Mouse (Mus musculus) hindbrain, embryonic 16.5 days (tissue): ENCODE data around the gene Ackr4. TPM values are rescaled to one million over a fixed set of nuclear protein-coding genes. Genes with fewer than 3 reads are reported as not detected.

Source experiments
- ATAC-seq: fragments of 200-750 bp; cut with Nextera tagmentation; 2 replicates; pipeline ENCODE4 v1.8.0; 2017; ENCODE audit warnings: moderate TSS enrichment, moderate library complexity
- H3K27ac ChIP-seq: fragments of 300-500 bp; sonication (generic); 2 replicates; pipeline ENCODE4 v1.5.1; 2014; ENCODE audit warnings: low read depth, mild to moderate bottlenecking, control low read depth, low read length, moderate library complexity
- H3K27me3 ChIP-seq: fragments of 300-500 bp; sonication (generic); replicated peaks from 2 replicates; pipeline ENCODE4 v1.6.1; 2014; ENCODE audit warnings: low read length; ENCODE audit not compliant: control insufficient read depth, insufficient read depth
- H3K36me3 ChIP-seq: fragments of 300-500 bp; sonication (generic); 2 replicates; pipeline ENCODE4 v1.6.1; 2014; ENCODE audit warnings: mild to moderate bottlenecking, low read length, moderate library complexity, mixed read lengths; ENCODE audit not compliant: control insufficient read depth, insufficient read depth
- H3K4me1 ChIP-seq: fragments of 300-500 bp; sonication (generic); 2 replicates; pipeline ENCODE4 v1.6.1; 2014; ENCODE audit warnings: low read depth, low read length; ENCODE audit not compliant: control insufficient read depth, insufficient read depth
- H3K4me2 ChIP-seq: fragments of 300-500 bp; sonication (generic); 2 replicates; pipeline ENCODE4 v1.6.1; 2014; ENCODE audit warnings: mild to moderate bottlenecking, low read length, control low read depth, moderate library complexity
- H3K4me3 ChIP-seq: fragments of 300-500 bp; sonication (generic); 2 replicates; pipeline ENCODE4 v1.5.1; 2014; ENCODE audit warnings: mild to moderate bottlenecking, low read length, control low read depth, moderate library complexity
- H3K9ac ChIP-seq: fragments of 300-500 bp; sonication (generic); 2 replicates; pipeline ENCODE4 v1.6.1; 2014; ENCODE audit warnings: low read depth, mild to moderate bottlenecking, control low read depth, low read length, moderate library complexity
- H3K9me3 ChIP-seq: fragments of 300-500 bp; sonication (generic); 2 replicates; pipeline ENCODE4 v1.6.1; 2014; ENCODE audit warnings: mild to moderate bottlenecking, low read length, moderate library complexity; ENCODE audit not compliant: control insufficient read depth
- WGBS: fragments of 180-500 bp; shearing (Covaris S2); extraction: QIAGEN DNeasy Blood & Tissue Kit; methylation state at CpG from one replicate; pipeline ENCODE4 v1.1.7; 2014; 5-methylcytosine and 5-hydroxymethylcytosine counted together
- polyA plus RNA-seq: library from polyadenylated mRNA; unstranded; fragments of >200 nt; fragmentation: Nextera tagmentation; extraction: Ambion mirVana; gene quantifications from 2 replicates; pipeline ENCODE4 v1.2.1, GENCODE M21; 2015

The Ackr4 gene
- polyA plus RNA-seq, 1 experiment from 2014 or later = 1.8 TPM

DNA sequence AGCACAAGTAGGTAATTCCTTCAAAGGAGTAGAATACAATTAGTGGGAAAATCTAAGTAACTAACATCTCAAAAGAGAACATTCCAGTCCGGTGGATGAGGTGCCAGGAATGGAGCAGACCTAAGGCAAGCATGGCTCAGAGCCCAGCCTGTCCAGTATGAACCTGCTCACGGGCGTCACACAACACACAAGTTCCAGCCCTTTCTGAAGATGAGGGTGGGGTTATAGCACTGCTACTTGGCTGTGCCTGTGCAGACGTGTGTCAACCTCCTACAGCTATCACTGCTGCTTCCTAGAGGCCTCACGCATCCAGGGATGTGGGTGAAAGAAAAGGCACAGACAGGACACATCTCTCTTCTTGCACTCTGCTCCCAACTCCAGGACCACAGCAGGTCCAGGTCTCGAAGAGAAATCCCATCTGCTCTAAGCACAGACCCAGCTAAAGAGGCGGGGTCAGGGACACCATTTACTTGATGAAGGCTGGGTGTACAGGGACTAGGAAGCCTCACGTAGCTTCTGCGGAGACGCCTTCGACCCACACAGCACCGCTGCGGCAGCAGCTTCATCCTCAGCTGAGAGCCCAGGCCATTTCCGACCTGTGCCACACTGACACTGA is 28.5 kb upstream of the Ackr4 start:
- 93% methylated on average over 14 of the region's 14 CpGs for WGBS
- Histone ChIP-seq H3K9ac (no peak overlapping the region), H3K27ac (no peak overlapping the region), H3K36me3 (peaks cover 62% of the 10 kb centered on the region), H3K9me3 (no peaks in the 10 kb centered on the region), H3K27me3 (no peaks in the 10 kb centered on the region), H3K4me2 (no peak overlapping the region), H3K4me3 (no peak overlapping the region), H3K4me1 (no peaks in the 10 kb centered on the region)
- no peak for ATAC-seq

DNA sequence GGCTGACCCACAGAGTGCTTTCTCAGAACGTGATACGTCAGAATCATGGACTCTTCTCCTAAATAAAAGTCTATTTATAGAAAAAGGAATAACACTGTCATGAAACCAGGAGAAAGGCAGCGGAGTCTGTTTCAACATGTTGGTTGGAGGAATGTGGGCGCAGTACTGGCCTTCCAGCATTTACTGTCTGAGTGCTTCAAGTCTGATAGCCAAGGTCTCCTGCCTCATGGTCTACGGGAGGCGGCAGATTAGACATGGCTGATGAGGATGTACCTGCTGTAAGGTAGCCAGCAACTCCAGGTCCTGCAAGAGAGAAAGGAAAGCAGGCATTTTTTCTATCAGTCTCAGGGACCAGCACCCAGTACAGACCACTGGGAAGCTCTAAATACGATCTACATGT is 25.4 kb upstream of the Ackr4 start:
- Histone ChIP-seq H3K9me3 (no peaks in the 10 kb centered on the region), H3K4me1 (no peaks in the 10 kb centered on the region), H3K27me3 (no peaks in the 10 kb centered on the region), H3K4me3 (no peak overlapping the region), H3K9ac (no peak overlapping the region), H3K4me2 (no peak overlapping the region), H3K27ac (no peak overlapping the region), H3K36me3 (peaks cover 37% of the 10 kb centered on the region)
- 95% methylated on average over 7 of the region's 7 CpGs for WGBS
- no peak for ATAC-seq

DNA sequence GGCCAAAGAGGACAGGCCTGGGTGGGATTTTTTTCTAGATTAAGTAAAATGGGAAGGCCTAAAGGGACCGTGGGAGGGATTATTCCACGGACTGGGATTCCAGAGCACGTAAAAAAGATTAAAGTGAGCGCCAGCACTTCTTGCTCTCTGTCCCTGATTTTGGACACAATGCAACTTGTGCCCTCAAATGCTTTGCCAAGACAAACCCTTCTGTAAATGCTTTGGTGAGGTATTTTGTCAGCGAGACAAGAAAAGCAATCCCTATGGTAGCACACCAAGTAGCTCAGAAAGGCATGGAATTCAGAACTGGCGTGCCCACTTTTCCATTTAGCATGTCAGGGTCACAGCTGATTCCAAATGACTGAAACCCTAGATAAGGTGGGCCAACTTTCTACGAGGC is 22.2 kb upstream of the Ackr4 start:
- 91% methylated on average over 7 of the region's 7 CpGs for WGBS
- Histone ChIP-seq H3K4me3 (no peak overlapping the region), H3K27ac (no peak overlapping the region), H3K4me1 (no peaks in the 10 kb centered on the region), H3K9me3 (no peaks in the 10 kb centered on the region), H3K4me2 (no peak overlapping the region), H3K9ac (no peak overlapping the region), H3K27me3 (no peaks in the 10 kb centered on the region), H3K36me3 (peaks cover 13% of the 10 kb centered on the region)
- ATAC-seq = no peak

DNA sequence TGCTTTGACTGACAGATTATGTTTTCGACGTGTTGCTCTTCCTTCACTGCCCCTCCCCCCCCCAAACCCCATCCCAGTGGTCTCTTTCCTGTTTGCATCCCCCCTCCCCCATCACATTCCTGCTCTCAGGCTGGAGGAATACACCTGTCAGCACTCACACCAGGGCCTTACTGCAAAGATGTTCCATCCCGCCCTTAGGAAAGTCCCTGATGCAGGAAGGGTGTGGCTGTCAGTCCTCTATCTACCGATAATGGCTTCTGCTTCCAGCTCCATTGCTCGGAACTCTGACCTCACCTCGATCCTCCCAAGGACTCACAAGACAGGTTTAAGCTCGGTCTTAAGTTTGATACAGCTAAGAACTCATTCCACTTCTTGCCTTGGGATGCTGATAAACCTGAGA is 19.9 kb upstream of the Ackr4 start:
- 92% methylated on average over 7 of the region's 7 CpGs for WGBS
- ATAC-seq = no peak
- H3K27ac ChIP-seq = no peak overlapping the region

DNA sequence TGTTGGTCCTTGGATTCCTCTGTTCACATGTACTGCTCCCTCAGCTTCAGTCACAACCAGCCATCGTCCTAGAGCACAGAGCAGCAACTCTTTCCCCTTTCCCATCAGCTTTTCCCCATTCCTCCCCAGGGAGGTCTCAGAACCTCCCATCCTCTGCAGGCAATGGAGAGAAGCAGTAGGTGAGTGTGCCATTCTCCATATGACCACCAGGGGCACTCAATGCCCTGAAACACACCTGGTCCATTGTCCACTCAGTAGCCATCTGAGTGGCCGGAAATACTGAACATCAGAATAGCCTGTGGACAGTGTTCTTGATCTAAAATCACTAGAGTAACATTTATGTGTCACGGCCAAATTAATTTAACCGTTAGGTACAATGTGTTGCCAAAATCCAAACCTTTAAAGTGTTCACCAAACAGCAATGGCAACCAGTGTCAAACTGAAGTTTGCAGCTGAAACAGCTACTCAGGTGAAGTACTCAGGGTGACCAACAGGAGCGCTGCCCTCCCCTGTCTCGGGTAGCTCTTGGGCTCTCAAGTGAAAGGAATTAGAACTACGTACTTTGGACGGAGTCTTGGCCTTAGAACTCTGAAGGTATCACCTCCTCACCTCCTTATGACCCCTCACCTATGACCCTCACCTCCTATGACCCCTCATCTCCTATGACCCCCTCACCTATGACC is 17.7 kb upstream of the Ackr4 start:
- H3K4me2 ChIP-seq = no peak overlapping the region
- H3K27me3 ChIP-seq = no peaks in the 10 kb centered on the region
- no peak overlapping the region for H3K27ac ChIP-seq
- H3K4me3 ChIP-seq = no peak overlapping the region
- no peaks in the 10 kb centered on the region for H3K9me3 ChIP-seq
- WGBS = 81% methylated on average over 8 of the region's 8 CpGs
- H3K4me1 ChIP-seq = no peaks in the 10 kb centered on the region
- ATAC-seq = no peak
- no peaks in the 10 kb centered on the region for H3K36me3 ChIP-seq
- no peak overlapping the region for H3K9ac ChIP-seq

More for the DNA sequence above, 19.9 kb upstream of the Ackr4 start:
- Histone ChIP-seq H3K36me3 (peaks cover 5% of the 10 kb centered on the region), H3K4me1 (no peaks in the 10 kb centered on the region), H3K9me3 (no peaks in the 10 kb centered on the region), H3K9ac (no peak overlapping the region), H3K4me2 (no peak overlapping the region), H3K27me3 (no peaks in the 10 kb centered on the region), H3K4me3 (no peak overlapping the region)

DNA sequence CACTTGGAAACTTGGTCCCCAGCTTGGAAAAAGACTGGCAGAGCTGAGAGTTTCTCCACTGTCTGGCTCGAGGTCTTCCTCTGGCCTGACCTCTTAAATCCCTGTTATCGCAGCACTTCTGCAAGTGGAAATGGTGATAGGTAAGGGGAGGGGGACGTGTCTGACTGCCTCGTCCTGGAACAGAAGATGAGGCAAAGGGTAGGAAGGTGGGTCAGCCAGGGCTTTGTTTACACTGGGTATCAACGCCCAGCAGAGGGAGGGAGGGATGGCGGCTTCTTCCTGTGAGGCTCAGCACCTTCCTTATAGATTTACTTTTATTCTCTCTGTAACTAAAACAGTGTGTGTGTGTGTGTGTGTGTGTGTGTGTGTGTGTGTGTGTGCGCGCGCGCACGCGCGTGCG is 16.1 kb upstream of the Ackr4 start:
- no peaks in the 10 kb centered on the region for H3K4me1 ChIP-seq
- H3K9me3 ChIP-seq = no peaks in the 10 kb centered on the region
- H3K27ac ChIP-seq = no peak overlapping the region
- no peak for ATAC-seq
- WGBS = 85% methylated on average over 14 of the region's 14 CpGs
- no peak overlapping the region for H3K9ac ChIP-seq
- H3K36me3 ChIP-seq = no peaks in the 10 kb centered on the region
- no peaks in the 10 kb centered on the region for H3K27me3 ChIP-seq
- no peak overlapping the region for H3K4me3 ChIP-seq
- H3K4me2 ChIP-seq = no peak overlapping the region

DNA sequence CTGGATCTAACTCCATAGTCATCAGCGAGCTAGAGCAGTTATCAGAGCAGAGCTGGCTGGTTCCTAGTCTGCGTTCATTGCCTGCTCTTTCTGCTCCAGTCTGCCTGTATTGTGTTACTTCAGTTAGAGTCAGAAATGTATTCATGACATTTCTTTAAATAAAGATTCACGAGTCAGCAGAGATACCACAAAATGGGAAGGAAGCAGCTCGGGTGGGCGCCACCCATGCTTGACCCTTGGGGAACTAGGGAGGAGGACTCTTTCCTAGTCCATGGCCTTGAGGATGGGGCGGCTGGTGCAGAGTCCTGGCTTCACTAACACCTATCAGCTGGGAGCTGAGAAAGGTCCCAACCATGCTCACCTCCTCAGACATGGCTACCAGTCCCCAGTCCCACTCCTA is 13.6 kb upstream of the Ackr4 start:
- H3K4me2 ChIP-seq = no peak overlapping the region
- WGBS = 86% methylated on average over 6 of the region's 6 CpGs

DNA sequence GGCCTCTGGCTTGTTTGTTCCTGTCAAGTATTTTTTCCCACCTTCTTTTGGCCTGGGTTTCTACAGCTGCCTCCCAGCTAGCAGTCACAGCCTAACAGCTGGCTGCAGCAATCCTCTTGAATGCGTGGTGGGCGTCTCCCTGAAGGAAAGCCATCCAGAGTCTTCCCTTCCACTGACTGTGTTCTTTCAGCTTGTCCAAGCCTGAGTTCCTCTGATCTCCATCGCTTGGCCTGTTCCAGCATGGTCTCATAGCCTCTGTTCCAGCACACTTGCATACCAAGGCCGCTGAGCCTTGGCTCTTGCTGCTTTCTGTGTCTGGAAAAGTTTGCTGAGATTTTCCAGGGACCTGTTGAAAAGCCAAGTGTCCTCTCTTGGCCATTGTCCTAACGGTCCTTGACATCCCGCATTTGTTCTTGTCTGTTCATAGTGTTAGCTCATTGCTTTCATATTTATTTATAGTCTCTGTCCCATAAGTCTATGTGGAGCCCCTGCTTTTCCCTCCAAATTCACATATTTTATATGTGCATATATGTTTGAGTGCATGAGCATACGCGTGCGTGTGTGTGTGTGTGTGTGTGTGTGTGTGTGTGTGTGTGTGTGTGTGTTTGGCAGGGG is 3.5 kb upstream of the Ackr4 start:
- WGBS = 87% methylated on average over 9 of the region's 9 CpGs

More for the DNA sequence above, 13.6 kb upstream of the Ackr4 start:
- no peaks in the 10 kb centered on the region for H3K9me3 ChIP-seq
- H3K4me3 ChIP-seq = no peak overlapping the region
- H3K4me1 ChIP-seq = no peaks in the 10 kb centered on the region
- no peaks in the 10 kb centered on the region for H3K27me3 ChIP-seq
- H3K27ac ChIP-seq = no peak overlapping the region
- no peak overlapping the region for H3K9ac ChIP-seq
- no peak for ATAC-seq
- no peaks in the 10 kb centered on the region for H3K36me3 ChIP-seq

DNA sequence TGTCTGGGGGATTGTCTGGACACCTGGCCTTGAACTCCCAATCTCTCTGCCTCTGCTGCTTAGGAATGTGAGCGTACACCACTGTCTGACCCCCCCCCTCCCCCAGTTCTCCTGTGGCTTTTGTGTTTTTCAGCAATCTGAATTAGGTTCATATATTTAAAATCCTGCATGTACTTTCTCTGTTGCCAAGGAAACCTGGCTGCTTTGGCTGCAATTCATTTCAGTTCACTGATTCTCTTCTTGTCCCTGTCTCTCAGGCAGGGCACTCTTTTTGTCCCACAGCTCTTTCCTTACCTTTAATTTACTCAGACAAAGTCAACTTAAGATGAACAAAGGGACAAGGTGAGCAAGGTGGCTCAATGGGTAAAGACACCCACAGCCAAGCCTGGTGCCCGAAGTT is 1.4 kb upstream of the Ackr4 start:
- peak overlapping the region; percentile 48 for H3K27ac ChIP-seq

More for the DNA sequence above, 3.5 kb upstream of the Ackr4 start:
- H3K36me3 ChIP-seq = no peaks in the 10 kb centered on the region
- no peaks in the 10 kb centered on the region for H3K27me3 ChIP-seq
- no peaks in the 10 kb centered on the region for H3K9me3 ChIP-seq
- ATAC-seq = no peak
- no peak overlapping the region for H3K4me2 ChIP-seq
- H3K4me1 ChIP-seq = peaks cover 4% of the 10 kb centered on the region
- no peak overlapping the region for H3K9ac ChIP-seq
- no peak overlapping the region for H3K27ac ChIP-seq
- no peak overlapping the region for H3K4me3 ChIP-seq

More for the DNA sequence above, 1.4 kb upstream of the Ackr4 start:
- ATAC-seq = peak; percentile 58; the same call in 1 of the 2 replicates
- no peak overlapping the region for H3K4me2 ChIP-seq
- no peaks in the 10 kb centered on the region for H3K36me3 ChIP-seq
- H3K4me3 ChIP-seq = no peak overlapping the region
- H3K9me3 ChIP-seq = no peaks in the 10 kb centered on the region
- H3K9ac ChIP-seq = no peak overlapping the region
- H3K27me3 ChIP-seq = no peaks in the 10 kb centered on the region
- WGBS = 37% methylated on average over 2 of the region's 2 CpGs
- H3K4me1 ChIP-seq = peaks cover 4% of the 10 kb centered on the region
